Mouse (Mus musculus) C2C12 (cell line): ENCODE data around the gene Qrich2.

Experiments
- CEBPB ChIP-seq: IDR thresholded peaks from one replicate; pipeline ENCODE4 v1.6.1; 2011; ENCODE audit warnings: low read depth, mild to moderate bottlenecking, control low read depth, moderate library complexity
- CTCF ChIP-seq: IDR thresholded peaks from one replicate; pipeline ENCODE4 v1.5.1; 2011; ENCODE audit not compliant: control insufficient read depth, insufficient read depth, insufficient read length
- MAX ChIP-seq: IDR thresholded peaks from one replicate; pipeline ENCODE4 v1.6.1; 2011; ENCODE audit warnings: mild to moderate bottlenecking, control low read depth
- MYOD1 ChIP-seq: IDR thresholded peaks from one replicate; pipeline ENCODE4 v1.6.1; 2011; ENCODE audit warnings: low read depth; ENCODE audit not compliant: control insufficient read depth, insufficient read length
- MYOG ChIP-seq: IDR thresholded peaks from one replicate; pipeline ENCODE4 v1.6.1; 2011; ENCODE audit not compliant: control insufficient read depth, insufficient read length; ENCODE audit errors: extremely low read depth
- USF1 ChIP-seq: IDR thresholded peaks from one replicate; pipeline ENCODE4 v1.6.1; 2011; ENCODE audit warnings: low read depth, mild to moderate bottlenecking, control low read depth, moderate library complexity

- TF ChIP-seq MAX = no peak
- TF ChIP-seq CTCF = no peak
- no peak for TF ChIP-seq MYOD1
- TF ChIP-seq CEBPB = no peak
- no peak for TF ChIP-seq USF1
- TF ChIP-seq MYOG = no peak
Measured at GRCm38 (mm10) chr11:116463338-116463737, 2.7 kb downstream of the Qrich2 start.
